Mouse (Mus musculus) midbrain, embryonic 13.5 days (tissue): ENCODE measurements at regions not wholly inside any gene's neighbourhood (a gene's known extent, or its start where the extent isn't known, plus 50 kb on each side); places are given as distances from the start of the nearest gene placed in this dataset.

ENCODE experiments used
- ATAC-seq: fragments of 200-750 bp; cut with Nextera tagmentation; 2 replicates; pipeline ENCODE4 v1.8.0; 2017; ENCODE audit warnings: mild to moderate bottlenecking, moderate TSS enrichment, moderate library complexity
- H3K27ac ChIP-seq: fragments of 300-500 bp; sonication (generic); 2 replicates; pipeline ENCODE4 v1.5.1; 2015; ENCODE audit warnings: inconsistent platforms, mild to moderate bottlenecking, moderate library complexity
- H3K27me3 ChIP-seq: fragments of 300-500 bp; sonication (generic); 2 replicates; pipeline ENCODE4 v1.6.1; 2015; ENCODE audit warnings: mild to moderate bottlenecking, inconsistent platforms
- H3K36me3 ChIP-seq: fragments of 300-500 bp; sonication (generic); 2 replicates; pipeline ENCODE4 v1.6.1; 2015; ENCODE audit warnings: mild to moderate bottlenecking, inconsistent platforms
- H3K4me1 ChIP-seq: fragments of 300-500 bp; sonication (generic); replicated peaks from 2 replicates; pipeline ENCODE4 v1.6.1; 2015; ENCODE audit warnings: inconsistent platforms
- H3K4me2 ChIP-seq: fragments of 300-500 bp; sonication (generic); replicated peaks from 2 replicates; pipeline ENCODE4 v1.6.1; 2015; ENCODE audit warnings: moderate library complexity, mild to moderate bottlenecking, inconsistent platforms
- H3K4me3 ChIP-seq: fragments of 300-500 bp; sonication (generic); replicated peaks from 2 replicates; pipeline ENCODE4 v1.5.1; 2015; ENCODE audit warnings: mild to moderate bottlenecking, inconsistent platforms
- H3K9ac ChIP-seq: fragments of 300-500 bp; sonication (generic); replicated peaks from 2 replicates; pipeline ENCODE4 v1.6.1; 2015; ENCODE audit warnings: mild to moderate bottlenecking, inconsistent platforms
- H3K9me3 ChIP-seq: fragments of 300-500 bp; sonication (generic); 2 replicates; pipeline ENCODE4 v1.6.1; 2016; ENCODE audit warnings: mild to moderate bottlenecking, inconsistent platforms
- WGBS: fragments of 180-500 bp; shearing (Covaris S2); methylation state at CpG from one replicate; pipeline ENCODE4 v1.1.7; 2015; 5-methylcytosine and 5-hydroxymethylcytosine counted together

- H3K9ac ChIP-seq = no peak overlapping the region
- H3K4me2 ChIP-seq = no peak overlapping the region
- 26% methylated on average over 9 of the region's 9 CpGs for WGBS
- H3K4me3 ChIP-seq = no peak overlapping the region
- no peak overlapping the region for H3K27ac ChIP-seq
- H3K36me3 ChIP-seq = no peaks in the 10 kb centered on the region
- H3K4me1 ChIP-seq = peaks cover 33% of the 10 kb centered on the region
- no peaks in the 10 kb centered on the region; the same call in 1 of the 2 replicates for H3K9me3 ChIP-seq
- peaks cover 15% of the 10 kb centered on the region; the same call in 1 of the 2 replicates for H3K27me3 ChIP-seq
- ATAC-seq = peak; percentile 41; the same call in 1 of the 2 replicates
These were observed 89.4 kb upstream of the Rybp start for GRCm38 (mm10) chr6:100376656-100377055.

GRCm38 (mm10) chr6:100370828-100371227 lies 83.5 kb upstream of the Rybp start:
- Histone ChIP-seq H3K27me3 (no peaks in the 10 kb centered on the region), H3K9me3 (no peaks in the 10 kb centered on the region; the same call in 1 of the 2 replicates), H3K4me3 (no peak overlapping the region), H3K4me1 (no peaks in the 10 kb centered on the region), H3K9ac (no peak overlapping the region), H3K36me3 (no peaks in the 10 kb centered on the region), H3K4me2 (no peak overlapping the region), H3K27ac (no peak overlapping the region)
- ATAC-seq = no peak
- WGBS = 87% methylated on average over 1 of the region's 1 CpGs

- Histone ChIP-seq H3K27me3 (no peaks in the 10 kb centered on the region), H3K27ac (no peak overlapping the region), H3K36me3 (no peaks in the 10 kb centered on the region), H3K9ac (no peak overlapping the region), H3K4me3 (no peak overlapping the region), H3K4me1 (no peaks in the 10 kb centered on the region), H3K4me2 (no peak overlapping the region), H3K9me3 (no peaks in the 10 kb centered on the region; the same call in 1 of the 2 replicates)
- WGBS = 86% methylated on average over 5 of the region's 5 CpGs
- ATAC-seq = no peak
These were observed 83.1 kb upstream of the Rybp start for GRCm38 (mm10) chr6:100370358-100370757.

- Histone ChIP-seq H3K4me3 (no peak overlapping the region), H3K27ac (no peak overlapping the region), H3K9ac (no peak overlapping the region), H3K9me3 (no peaks in the 10 kb centered on the region), H3K27me3 (no peaks in the 10 kb centered on the region), H3K36me3 (no peaks in the 10 kb centered on the region), H3K4me1 (no peaks in the 10 kb centered on the region), H3K4me2 (no peak overlapping the region)
- WGBS = 71% methylated on average over 8 of the region's 8 CpGs
- ATAC-seq = no peak
These were observed 78.9 kb upstream of the Rybp start for GRCm38 (mm10) chr6:100366231-100366630.

- Histone ChIP-seq H3K4me3 (no peak overlapping the region), H3K4me1 (no peaks in the 10 kb centered on the region), H3K27ac (no peak overlapping the region), H3K4me2 (no peak overlapping the region), H3K27me3 (no peaks in the 10 kb centered on the region), H3K9ac (no peak overlapping the region), H3K9me3 (no peaks in the 10 kb centered on the region), H3K36me3 (no peaks in the 10 kb centered on the region)
- ATAC-seq = no peak
- WGBS = 86% methylated on average over 4 of the region's 4 CpGs
These were observed 78.5 kb upstream of the Rybp start for GRCm38 (mm10) chr6:100365791-100366190.

GRCm38 (mm10) chr6:100363683-100364082 lies 76.4 kb upstream of the Rybp start:
- Histone ChIP-seq H3K27ac (no peak overlapping the region), H3K4me3 (no peak overlapping the region), H3K36me3 (no peaks in the 10 kb centered on the region), H3K4me1 (no peaks in the 10 kb centered on the region), H3K9ac (no peak overlapping the region), H3K4me2 (no peak overlapping the region), H3K27me3 (no peaks in the 10 kb centered on the region), H3K9me3 (no peaks in the 10 kb centered on the region)
- 82% methylated on average over 5 of the region's 5 CpGs for WGBS
- no peak for ATAC-seq

- no peaks in the 10 kb centered on the region for H3K4me1 ChIP-seq
- no peaks in the 10 kb centered on the region for H3K9me3 ChIP-seq
These were observed 69.5 kb upstream of the Rybp start for GRCm38 (mm10) chr6:100356617-100357399.

GRCm38 (mm10) chr6:100355858-100356257 lies 68.6 kb upstream of the Rybp start:
- Histone ChIP-seq H3K4me1 (no peaks in the 10 kb centered on the region), H3K36me3 (no peaks in the 10 kb centered on the region), H3K4me3 (no peak overlapping the region), H3K27ac (no peak overlapping the region), H3K9ac (no peak overlapping the region), H3K27me3 (no peaks in the 10 kb centered on the region), H3K4me2 (no peak overlapping the region), H3K9me3 (no peaks in the 10 kb centered on the region)
- 75% methylated on average over 9 of the region's 9 CpGs for WGBS
- ATAC-seq = no peak

More at GRCm38 (mm10) chr6:100356617-100357399, 69.5 kb upstream of the Rybp start:
- no peak for ATAC-seq
- no peak overlapping the region for H3K27ac ChIP-seq
- WGBS = 86% methylated on average over 11 of the region's 11 CpGs
- H3K4me3 ChIP-seq = no peak overlapping the region
- no peaks in the 10 kb centered on the region for H3K36me3 ChIP-seq
- H3K4me2 ChIP-seq = no peak overlapping the region
- no peaks in the 10 kb centered on the region for H3K27me3 ChIP-seq
- no peak overlapping the region for H3K9ac ChIP-seq

GRCm38 (mm10) chr6:100347481-100347880 lies 60.2 kb upstream of the Rybp start:
- 89% methylated on average over 7 of the region's 7 CpGs for WGBS
- H3K4me3 ChIP-seq = no peak overlapping the region
- no peak for ATAC-seq
- no peak overlapping the region for H3K27ac ChIP-seq
- H3K4me2 ChIP-seq = no peak overlapping the region
- 0 out of 2 replicates have a peak, but pooled peaks cover 3% of the 10 kb centered on the region for H3K27me3 ChIP-seq
- no peaks in the 10 kb centered on the region for H3K36me3 ChIP-seq
- no peaks in the 10 kb centered on the region for H3K4me1 ChIP-seq
- H3K9ac ChIP-seq = no peak overlapping the region
- no peaks in the 10 kb centered on the region for H3K9me3 ChIP-seq

- no peak for ATAC-seq
- 0 out of 2 replicates have a peak, but pooled peaks cover 3% of the 10 kb centered on the region for H3K27me3 ChIP-seq
- no peaks in the 10 kb centered on the region for H3K9me3 ChIP-seq
- H3K4me2 ChIP-seq = no peak overlapping the region
- WGBS = 85% methylated on average over 3 of the region's 3 CpGs
- no peaks in the 10 kb centered on the region for H3K36me3 ChIP-seq
- no peak overlapping the region for H3K27ac ChIP-seq
- H3K4me3 ChIP-seq = no peak overlapping the region
- H3K9ac ChIP-seq = no peak overlapping the region
- H3K4me1 ChIP-seq = no peaks in the 10 kb centered on the region
These were observed 57.8 kb upstream of the Rybp start for GRCm38 (mm10) chr6:100345073-100345472.

- no peak for ATAC-seq
- Histone ChIP-seq H3K4me3 (no peak overlapping the region), H3K36me3 (no peaks in the 10 kb centered on the region), H3K9ac (no peak overlapping the region), H3K4me2 (no peak overlapping the region), H3K9me3 (no peaks in the 10 kb centered on the region), H3K4me1 (peaks cover 5% of the 10 kb centered on the region), H3K27me3 (peaks cover 32% of the 10 kb centered on the region), H3K27ac (no peak overlapping the region)
- 58% methylated on average over 13 of the region's 13 CpGs for WGBS
These were observed 54.3 kb upstream of the Rybp start for GRCm38 (mm10) chr6:100341305-100342290.

- 94% methylated on average over 4 of the region's 4 CpGs for WGBS
- H3K36me3 ChIP-seq = no peaks in the 10 kb centered on the region
- H3K4me1 ChIP-seq = peaks cover 24% of the 10 kb centered on the region
- no peak for ATAC-seq
- H3K4me2 ChIP-seq = no peak overlapping the region
- peaks cover 52% of the 10 kb centered on the region for H3K27me3 ChIP-seq
- no peak overlapping the region for H3K4me3 ChIP-seq
- H3K27ac ChIP-seq = no peak overlapping the region
- no peaks in the 10 kb centered on the region for H3K9me3 ChIP-seq
- no peak overlapping the region for H3K9ac ChIP-seq
These were observed 51.0 kb upstream of the Rybp start for GRCm38 (mm10) chr6:100338291-100338690.
